ENCODE assay signal across 8 mouse cellular contexts in genomic region chr7:25251822-25252221, GRCm38 (mm10). TPM values are rescaled to one million over a fixed set of nuclear protein-coding genes. Genes with fewer than 3 reads are reported as not detected.
DNase-seq lines count a peak whose midpoint lies in the region; ATAC-seq and TF ChIP-seq lines count a peak whose summit lies in the region.

No protein-coding gene starts in this region.

- H3K27me3 ChIP-seq in forebrain, postnatal 0 days (ENCODE audit: insufficient read depth, low read length) = no peaks in the 10 kb centered on the region
- no peaks in the 10 kb centered on the region for H3K27me3 ChIP-seq in limb, embryonic 12.5 days
- no peaks in the 10 kb centered on the region for H3K27me3 ChIP-seq in stomach, embryonic 15.5 days (replicated peaks)

- no peak for ATAC-seq in forebrain, postnatal 0 days
- no peak for ATAC-seq in limb, embryonic 12.5 days (ENCODE audit: insufficient number of reproducible peaks, insufficient read depth, low FRiP score, low TSS enrichment, low read depth)
- no peak for ATAC-seq in stomach, embryonic 15.5 days (ENCODE audit: insufficient read depth, low FRiP score, low read depth)

- H3K9ac ChIP-seq in forebrain, postnatal 0 days = peak overlapping the region; percentile 69
- peak overlapping the region; percentile 97 for H3K9ac ChIP-seq in limb, embryonic 12.5 days (replicated peaks)
- H3K9ac ChIP-seq in stomach, embryonic 15.5 days = peak overlapping the region; percentile 17; the same call in 1 of the 2 replicates

- H3K36me3 ChIP-seq in forebrain, postnatal 0 days (ENCODE audit: insufficient read depth) = no peaks in the 10 kb centered on the region
- no peaks in the 10 kb centered on the region for H3K36me3 ChIP-seq in limb, embryonic 12.5 days
- H3K36me3 ChIP-seq in stomach, embryonic 15.5 days = no peaks in the 10 kb centered on the region

- TF ChIP-seq CTCF in forebrain, postnatal 0 days (IDR thresholded peaks at IDR 0.05; ENCODE audit: low read depth) = no peak

- H3K9me3 ChIP-seq in forebrain, postnatal 0 days (ENCODE audit: low read length) = no peaks in the 10 kb centered on the region
- no peaks in the 10 kb centered on the region for H3K9me3 ChIP-seq in limb, embryonic 12.5 days
- no peaks in the 10 kb centered on the region for H3K9me3 ChIP-seq in stomach, embryonic 15.5 days

- peaks cover 25% of the 10 kb centered on the region for H3K4me1 ChIP-seq in forebrain, postnatal 0 days (ENCODE audit: insufficient read depth)
- peaks cover 29% of the 10 kb centered on the region for H3K4me1 ChIP-seq in limb, embryonic 12.5 days (replicated peaks)
- H3K4me1 ChIP-seq in stomach, embryonic 15.5 days = peaks cover 25% of the 10 kb centered on the region

- 17% methylated on average over 8 of the region's 8 CpGs for WGBS in forebrain, postnatal 0 days
- 22% methylated on average over 8 of the region's 8 CpGs for WGBS in limb, embryonic 12.5 days
- WGBS in stomach, embryonic 15.5 days = 21% methylated on average over 8 of the region's 8 CpGs

- peak overlapping the region; percentile 96 for H3K27ac ChIP-seq in forebrain, postnatal 0 days (ENCODE audit: low read depth, low read length)
- peak overlapping the region; percentile 99 for H3K27ac ChIP-seq in limb, embryonic 12.5 days
- H3K27ac ChIP-seq in stomach, embryonic 15.5 days = peak overlapping the region; percentile 99

- peak overlapping the region; percentile 85 for H3K4me2 ChIP-seq in forebrain, postnatal 0 days (ENCODE audit: low read depth)
- peak overlapping the region; percentile 95 for H3K4me2 ChIP-seq in limb, embryonic 12.5 days
- peak overlapping the region; percentile 92 for H3K4me2 ChIP-seq in stomach, embryonic 15.5 days

- DNase-seq in retina, postnatal 1 day = peak; percentile 17
- no peak for DNase-seq in retina, embryonic 14.5 days (ENCODE audit: low spot score)
- DNase-seq in forebrain, postnatal 0 days = no peak
- DNase-seq in layer of hippocampus, postnatal 25 days (ENCODE audit: extremely low spot score in 1 of 2, low spot score in 1 of 2) = no peak
- DNase-seq in B cell, adult 2 months = no peak
- no peak for DNase-seq in kidney, postnatal 4 days

- H3K4me3 ChIP-seq in forebrain, postnatal 0 days (ENCODE audit: low read depth, low read length) = peak overlapping the region; percentile 87
- peak overlapping the region; percentile 95 for H3K4me3 ChIP-seq in limb, embryonic 12.5 days (replicated peaks)
- peak overlapping the region; percentile 99 for H3K4me3 ChIP-seq in stomach, embryonic 15.5 days (replicated peaks)

RNA-seq across cellular contexts. Expression of gene Erf, which starts 1.3 kb away (rescaled TPM):
- 11.8 and 16.5 TPM in 2 replicates for total RNA-seq in forebrain, postnatal 0 days (2014; rRNA removed)
- polyA plus RNA-seq in forebrain, postnatal 0 days (2015; fragmentation: Nextera tagmentation; extraction: Ambion mirVana) = 3.7 and 4.5 TPM in 2 replicates
- polyA plus RNA-seq in limb, embryonic 12.5 days (2016; fragmentation: Nextera tagmentation; extraction: Ambion mirVana) = 22.3 and 24.3 TPM in 2 replicates
- polyA plus RNA-seq in stomach, embryonic 15.5 days (2015; fragmentation: Nextera tagmentation; extraction: Ambion mirVana) = 13.0 and 17.6 TPM in 2 replicates
- total RNA-seq in layer of hippocampus, postnatal 25 days (2021) = 10 to 100 TPM; 44.4 to 51.1 TPM

RNA-seq across cellular contexts. Expression of gene Gsk3a, which starts 14.2 kb away (rescaled TPM):
- 150 and 154 TPM in 2 replicates for total RNA-seq in forebrain, postnatal 0 days (2014; rRNA removed)
- 21.0 and 21.5 TPM in 2 replicates for polyA plus RNA-seq in forebrain, postnatal 0 days (2015; fragmentation: Nextera tagmentation; extraction: Ambion mirVana)
- 16.9 and 19.4 TPM in 2 replicates for polyA plus RNA-seq in limb, embryonic 12.5 days (2016; fragmentation: Nextera tagmentation; extraction: Ambion mirVana)
- 9.4 and 10.5 TPM in 2 replicates for polyA plus RNA-seq in stomach, embryonic 15.5 days (2015; fragmentation: Nextera tagmentation; extraction: Ambion mirVana)
- 100 to 1,000 TPM; 195 to 200 TPM for total RNA-seq in layer of hippocampus, postnatal 25 days (2021)

RNA-seq across cellular contexts. Expression of gene Cic, which starts 15.7 kb away (rescaled TPM):
- 119 and 121 TPM in 2 replicates for total RNA-seq in forebrain, postnatal 0 days (2014; rRNA removed)
- 25.4 and 31.3 TPM in 2 replicates for polyA plus RNA-seq in forebrain, postnatal 0 days (2015; fragmentation: Nextera tagmentation; extraction: Ambion mirVana)
- polyA plus RNA-seq in limb, embryonic 12.5 days (2016; fragmentation: Nextera tagmentation; extraction: Ambion mirVana) = 34.9 and 38.7 TPM in 2 replicates
- polyA plus RNA-seq in stomach, embryonic 15.5 days (2015; fragmentation: Nextera tagmentation; extraction: Ambion mirVana) = 33.8 and 36.4 TPM in 2 replicates
- 100 to 1,000 TPM; 176 to 220 TPM for total RNA-seq in layer of hippocampus, postnatal 25 days (2021)

RNA-seq across cellular contexts. Expression of gene Zfp526, which starts 30.6 kb away (rescaled TPM):
- 5.0 and 8.3 TPM in 2 replicates for total RNA-seq in forebrain, postnatal 0 days (2014; rRNA removed)
- polyA plus RNA-seq in forebrain, postnatal 0 days (2015; fragmentation: Nextera tagmentation; extraction: Ambion mirVana) = 0.59 and 0.98 TPM in 2 replicates
- polyA plus RNA-seq in limb, embryonic 12.5 days (2016; fragmentation: Nextera tagmentation; extraction: Ambion mirVana) = 3.1 and 3.4 TPM in 2 replicates
- 2.8 and 3.1 TPM in 2 replicates for polyA plus RNA-seq in stomach, embryonic 15.5 days (2015; fragmentation: Nextera tagmentation; extraction: Ambion mirVana)
- 10 to 100 TPM; 10.5 to 12.4 TPM for total RNA-seq in layer of hippocampus, postnatal 25 days (2021)

RNA-seq across cellular contexts. Expression of gene Dedd2, which starts 31.4 kb away (rescaled TPM):
- total RNA-seq in forebrain, postnatal 0 days (2014; rRNA removed) = 23.4 and 25.3 TPM in 2 replicates
- 14.9 and 17.3 TPM in 2 replicates for polyA plus RNA-seq in forebrain, postnatal 0 days (2015; fragmentation: Nextera tagmentation; extraction: Ambion mirVana)
- polyA plus RNA-seq in limb, embryonic 12.5 days (2016; fragmentation: Nextera tagmentation; extraction: Ambion mirVana) = 12.2 and 13.6 TPM in 2 replicates
- 15.1 and 15.2 TPM in 2 replicates for polyA plus RNA-seq in stomach, embryonic 15.5 days (2015; fragmentation: Nextera tagmentation; extraction: Ambion mirVana)
- 10 to 100 TPM; 24.0 to 26.4 TPM for total RNA-seq in layer of hippocampus, postnatal 25 days (2021)

Comparison
In these comparisons a context has a peak if more than half of its experiments do, and no peak if none do; other contexts are left out.
1. H3K9ac ChIP-seq: peak in every context shown above with its lines; median percentile 97 in limb, embryonic 12.5 days; 69 in forebrain, postnatal 0 days; 17 in stomach, embryonic 15.5 days.